Comparison of ENCODE assay signal across 12 mouse cellular contexts in genomic region chr17:72922206-72922605, GRCm38 (mm10). TPM values are rescaled to one million over a fixed set of nuclear protein-coding genes. Genes with fewer than 3 reads are reported as not detected.
DNase-seq lines count a peak whose midpoint lies in the region; ATAC-seq and TF ChIP-seq lines count a peak whose summit lies in the region.
"Had no signal": no experiment of that assay in that cellular context is flagged by ENCODE, and none has a peak within 500 bp of the region (broad histone marks: within the 10 kb centered on the region; RNA-seq: fewer than 3 reads in every experiment).

No protein-coding gene starts in this region.

- H3K4me3 ChIP-seq in kidney, postnatal 0 days (replicated peaks; ENCODE audit: low read depth, low read length), result peak overlapping the region; percentile 28
- H3K4me3 ChIP-seq in stomach, postnatal 0 days (ENCODE audit: low read depth, low read length), result no peak overlapping the region
- H3K4me3 ChIP-seq: liver, embryonic 13.5 days had no signal

- DNase-seq in CD4-positive, CD25-positive, alpha-beta regulatory T cell, adult 2 months (ENCODE audit: low read depth, low spot score), result peak; percentile 41
- no peak for DNase-seq in kidney, postnatal 0 days (ENCODE audit: low spot score)
- no peak for DNase-seq in kidney, adult 11 months
- DNase-seq in thymus, postnatal 14 days, result peak; percentile 43
- DNase-seq in thymus, adult 18-20 months, result no peak
- DNase-seq in stomach, postnatal 0 days (ENCODE audit: low spot score), result no peak
- no peak for DNase-seq in left cerebral cortex, postnatal 25 days (ENCODE audit: low spot score in 2 of 2)
- DNase-seq: adrenal gland, postnatal 25 days; cerebellum, adult 8-10 months; layer of hippocampus, adult 9-11 months; liver, embryonic 13.5 days had no signal

- ATAC-seq in CD4-positive, CD25-positive, alpha-beta regulatory T cell, adult 4 months, result no peak
- no peak for ATAC-seq in kidney, postnatal 0 days (replicated peaks; ENCODE audit: low FRiP score, low read depth)
- no peak for ATAC-seq in stomach, postnatal 0 days (ENCODE audit: low FRiP score, low TSS enrichment)

- peak overlapping the region; percentile 51 for H3K9ac ChIP-seq in kidney, postnatal 0 days (ENCODE audit: low read depth, low read length)
- H3K9ac ChIP-seq in stomach, postnatal 0 days (ENCODE audit: low read length), result no peak overlapping the region
- H3K9ac ChIP-seq: liver, embryonic 13.5 days had no signal

- no peaks in the 10 kb centered on the region for H3K36me3 ChIP-seq in kidney, postnatal 0 days (ENCODE audit: insufficient read depth, low read length)
- peaks cover 13% of the 10 kb centered on the region for H3K36me3 ChIP-seq in stomach, postnatal 0 days (ENCODE audit: control insufficient read depth, insufficient read depth, low read length)
- H3K36me3 ChIP-seq: liver, embryonic 13.5 days had no signal

- H3K27me3 ChIP-seq in kidney, postnatal 0 days (ENCODE audit: insufficient read depth, low read length), result no peaks in the 10 kb centered on the region
- no peaks in the 10 kb centered on the region for H3K27me3 ChIP-seq in stomach, postnatal 0 days (ENCODE audit: control insufficient read depth, insufficient read depth, low read length)

- WGBS in kidney, postnatal 0 days, result 56% methylated on average over 5 of the region's 5 CpGs
- WGBS in stomach, postnatal 0 days, result 59% methylated on average over 5 of the region's 5 CpGs

- peak overlapping the region; percentile 55; the same call in 1 of the 2 replicates for H3K27ac ChIP-seq in kidney, postnatal 0 days
- no peak overlapping the region for H3K27ac ChIP-seq in stomach, postnatal 0 days (replicated peaks)
- H3K27ac ChIP-seq: liver, embryonic 13.5 days had no signal

- peaks cover 19% of the 10 kb centered on the region; the same call in 1 of the 2 replicates for H3K4me1 ChIP-seq in kidney, postnatal 0 days (replicated peaks; ENCODE audit: insufficient read depth, low read length)
- H3K4me1 ChIP-seq in stomach, postnatal 0 days (replicated peaks; ENCODE audit: control insufficient read depth, insufficient read depth), result peaks cover 4% of the 10 kb centered on the region; the same call in 1 of the 2 replicates

- H3K9me3 ChIP-seq in kidney, postnatal 0 days (replicated peaks; ENCODE audit: low read length), result no peaks in the 10 kb centered on the region
- H3K9me3 ChIP-seq in stomach, postnatal 0 days (ENCODE audit: control insufficient read depth, low read length), result no peaks in the 10 kb centered on the region
- H3K9me3 ChIP-seq: liver, embryonic 13.5 days had no signal

- intact Hi-C loops in left cerebral cortex, postnatal 25 days (cut with DNase I), result no loop called here

- peak overlapping the region; percentile 49 for H3K4me2 ChIP-seq in kidney, postnatal 0 days (ENCODE audit: low read length)
- H3K4me2 ChIP-seq in stomach, postnatal 0 days (replicated peaks; ENCODE audit: low read depth), result no peak overlapping the region

- TF ChIP-seq EP300 in stomach, postnatal 0 days (optimal IDR thresholded peaks at IDR 0.05), result no peak

- TF ChIP-seq CTCF in kidney, postnatal 0 days (IDR thresholded peaks at IDR 0.05; ENCODE audit: low read depth), result peak; percentile 29; the same call in 1 of the 2 replicates
- peak; percentile 24; the same call in 1 of the 2 replicates for TF ChIP-seq CTCF in stomach, postnatal 0 days (IDR thresholded peaks at IDR 0.05; ENCODE audit: low read depth)

RNA-seq across cellular contexts. Expression of gene Lbh, which starts 4.1 kb away (rescaled TPM):
- polyA plus RNA-seq in CD4-positive, CD25-positive, alpha-beta regulatory T cell, adult 4 months (2017; shearing (Covaris generic)), result 10 to 100 TPM; 22.7 to 38.5 TPM
- 8.9 and 9.0 TPM in 2 replicates for polyA plus RNA-seq in kidney, postnatal 0 days (2015; fragmentation: Nextera tagmentation; extraction: Ambion mirVana)
- polyA plus RNA-seq in stomach, postnatal 0 days (2015; fragmentation: Nextera tagmentation; extraction: Ambion mirVana), result 2.0 and 2.7 TPM in 2 replicates
- 10 to 100 TPM; 37.0 to 37.3 TPM for total RNA-seq in left cerebral cortex, postnatal 25 days (2021)

Comparison
In these comparisons a context has a peak if more than half of its experiments do, and no peak if none do; other contexts are left out.
1. DNase-seq: peak in CD4-positive, CD25-positive, alpha-beta regulatory T cell, adult 2 months (single experiment) and thymus, postnatal 14 days (single experiment); none in kidney, postnatal 0 days (single experiment), kidney, adult 11 months (single experiment), thymus, adult 18-20 months (0 of 2), stomach, postnatal 0 days (single experiment) and left cerebral cortex, postnatal 25 days (0 of 2).